Mouse (Mus musculus) left cerebral cortex, adult 8-10 months (tissue): Measurements from ENCODE around the gene Mta3. TPM values are rescaled to one million over a fixed set of nuclear protein-coding genes. Genes with fewer than 3 reads are reported as not detected.
"Not testable (repeated sequence)": the region's sequence is repeated elsewhere in the genome, so short reads cannot be mapped to it uniquely, and the experiment has no call there.

Source experiments
- DNase-seq, 2 experiments: peaks; one replicate each; pipeline ENCODE4 v3.0.0; 2022; ENCODE audit warnings: low spot score in 2 of 2
- total RNA-seq, 4 experiments: library from RNA; stranded (reverse); gene quantifications; 2 replicates each; pipeline ENCODE4 v1.2.4; 2022

Gene Mta3
- total RNA-seq, 4 experiments from 2014 or later, result 89.8 to 96.1 (median 92.0) TPM

- no peak for DNase-seq
These were observed 142.5 kb downstream of the Mta3 start for GRCm38 (mm10) chr17:83848482-83848881.

DNA sequence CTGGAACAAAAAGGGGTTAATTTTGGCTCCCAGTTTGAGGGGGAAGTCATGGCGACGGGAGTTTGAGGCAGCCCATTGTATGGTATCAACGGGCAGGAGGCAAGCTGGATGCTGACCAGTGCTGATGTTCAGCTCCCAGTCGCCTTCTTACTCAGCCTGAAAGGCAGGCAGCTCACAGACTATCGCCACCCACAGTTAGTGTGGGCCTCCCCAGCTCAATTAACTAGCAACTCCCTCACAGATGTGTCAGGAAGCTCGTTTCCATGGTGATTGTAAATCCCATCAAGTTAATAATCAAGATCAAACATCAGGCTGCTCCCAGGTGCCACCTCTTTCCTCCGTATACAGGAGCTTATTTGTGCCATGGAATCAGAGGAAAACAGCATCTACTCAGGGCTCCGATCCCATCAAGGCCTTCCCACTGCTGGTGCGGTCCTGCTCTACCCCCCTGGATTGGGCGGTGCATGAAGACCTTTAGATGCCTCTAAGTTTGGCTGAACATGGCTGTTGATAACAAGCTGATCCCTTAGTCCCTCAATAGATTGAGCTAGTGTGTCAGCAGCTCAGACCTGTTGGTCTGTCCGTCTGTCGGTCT is 143.2 kb downstream of the Mta3 start:
- no peak for DNase-seq

- no peak for DNase-seq
These were observed 143.8 kb downstream of the Mta3 start for GRCm38 (mm10) chr17:83849717-83850116.

GRCm38 (mm10) chr17:83850458-83850857 is 144.5 kb downstream of the Mta3 start:
- peak; percentile 63 to 98 for DNase-seq

DNA sequence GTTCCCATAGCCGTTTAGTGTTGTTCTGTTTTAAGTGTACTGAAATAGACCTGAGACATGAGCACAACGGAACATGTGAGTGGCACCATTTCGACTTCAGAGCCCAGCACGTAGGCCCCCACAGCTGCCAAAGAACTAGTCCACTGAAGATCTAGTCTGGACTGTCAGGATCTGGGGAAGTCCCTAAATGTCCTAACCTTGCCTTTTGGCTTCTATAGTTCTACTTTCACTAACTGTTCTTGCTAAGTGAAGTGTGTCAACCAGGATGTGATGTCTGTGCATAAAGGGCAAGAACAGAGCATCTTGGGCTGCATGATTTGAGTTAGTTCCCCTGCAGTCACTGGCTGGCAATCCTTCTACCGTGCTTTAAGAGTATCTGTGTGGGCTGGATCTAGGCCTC is 144.9 kb downstream of the Mta3 start:
- no peak for DNase-seq

GRCm38 (mm10) chr17:83853831-83854230 is 147.9 kb downstream of the Mta3 start:
- no peak for DNase-seq

GRCm38 (mm10) chr17:83854284-83854918 is 148.4 kb downstream of the Mta3 start:
- peak in 1 of 2 experiments; percentile 69 for DNase-seq

DNA sequence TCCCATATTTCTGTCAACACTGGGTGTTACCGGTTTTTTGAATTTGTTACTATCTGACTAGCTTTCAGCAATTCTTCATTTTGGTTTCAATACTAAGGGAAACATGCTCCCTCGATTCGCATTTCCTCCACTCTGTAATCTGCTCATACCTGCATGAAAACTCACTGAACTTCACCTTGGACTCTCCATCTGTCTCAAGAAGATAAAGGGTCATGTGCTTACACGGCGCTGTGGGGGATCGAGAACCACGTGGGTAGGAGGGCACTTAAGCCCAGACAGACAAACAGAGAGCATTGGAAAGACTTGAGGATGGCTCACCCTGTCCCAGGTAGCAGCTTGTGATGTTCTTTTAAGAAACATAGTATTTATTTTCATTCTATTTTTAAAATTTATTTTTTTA is 152.4 kb downstream of the Mta3 start:
- no peak for DNase-seq

DNA sequence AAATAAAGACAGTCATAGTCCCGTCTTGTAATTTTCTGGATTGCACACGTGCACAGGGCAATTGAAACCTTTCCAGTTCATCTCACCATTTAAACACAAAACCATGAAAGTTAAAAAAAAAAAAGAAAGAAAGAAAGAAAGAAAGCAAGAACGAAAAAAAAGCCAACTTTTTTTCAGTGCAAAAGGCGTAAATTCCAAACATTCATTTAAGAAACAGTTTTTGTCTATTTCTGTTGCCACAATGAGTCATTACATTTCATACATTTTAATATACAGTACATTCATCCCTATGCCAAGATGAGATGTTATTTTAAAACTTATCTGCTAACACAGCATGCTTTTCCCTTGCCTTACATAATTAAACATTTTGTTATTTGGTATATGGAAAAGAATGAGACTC is 153.7 kb downstream of the Mta3 start:
- no peak for DNase-seq

DNA sequence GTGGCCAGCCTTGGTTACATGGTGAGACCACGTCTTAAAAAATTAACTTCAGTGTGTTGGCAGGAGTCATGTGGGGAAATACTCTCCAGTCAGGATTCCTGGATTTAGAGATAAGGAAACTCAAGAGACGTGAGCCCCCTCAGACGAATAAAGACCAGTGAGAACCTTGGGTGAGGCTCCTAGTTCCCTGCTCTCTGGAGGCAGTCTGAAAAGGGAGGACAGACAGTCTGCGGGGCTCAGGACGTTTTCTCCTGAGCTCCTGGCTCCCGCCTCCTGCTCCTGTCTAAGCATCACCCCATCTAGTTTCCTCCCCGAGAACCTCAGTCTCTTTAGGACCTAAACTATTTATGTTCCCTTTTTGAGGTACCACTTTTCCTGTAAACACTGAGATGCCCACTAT is 154.3 kb downstream of the Mta3 start:
- DNase-seq, result no peak

DNA sequence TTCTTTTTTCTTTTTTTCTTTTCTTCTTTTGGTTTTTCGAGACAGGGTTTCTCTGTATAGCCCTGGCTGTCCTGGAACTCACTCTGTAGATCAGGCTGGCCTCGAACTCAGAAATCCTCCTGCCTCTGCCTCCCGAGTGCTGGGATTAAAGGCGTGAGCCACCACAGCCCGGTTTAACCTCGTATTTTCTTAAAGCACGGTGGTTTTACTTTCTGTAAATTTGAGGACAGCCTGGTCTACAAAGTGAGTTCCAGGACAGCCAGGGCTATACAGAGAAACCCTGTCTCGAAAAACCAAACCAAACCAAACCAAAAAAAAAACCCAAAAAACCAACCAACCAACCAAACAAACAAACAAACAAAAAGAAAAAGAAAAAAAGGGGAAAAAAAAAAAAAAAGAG is 155.0 kb downstream of the Mta3 start:
- not testable (repeated sequence) for DNase-seq

GRCm38 (mm10) chr17:83861444-83862133 is 155.6 kb downstream of the Mta3 start:
- peak; percentile 91 to 100 for DNase-seq

- DNase-seq, result peak in 1 of 2 experiments; percentile 62
These were observed 156.3 kb downstream of the Mta3 start for GRCm38 (mm10) chr17:83862134-83862881.

DNA sequence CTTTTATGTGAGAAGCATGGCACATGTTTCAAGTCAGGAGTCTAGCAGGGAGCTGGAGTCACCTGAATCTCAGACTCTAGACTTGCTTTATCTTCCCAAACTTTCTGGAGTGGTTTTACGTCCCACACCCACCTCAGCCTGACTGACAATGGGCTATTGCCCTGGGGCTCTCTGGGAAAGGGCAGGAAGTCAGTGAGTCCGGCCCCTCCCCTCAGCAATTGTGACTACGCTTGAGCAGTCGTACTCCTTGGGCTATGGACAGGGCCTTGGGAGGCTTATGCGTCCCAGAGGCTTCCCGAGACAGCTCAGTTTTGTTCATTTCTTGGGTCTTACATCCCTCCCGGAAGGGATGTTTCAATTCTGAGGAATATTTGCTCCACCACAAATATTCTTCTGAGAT is 159.4 kb downstream of the Mta3 start:
- no peak for DNase-seq

GRCm38 (mm10) chr17:83866582-83866981 is 160.6 kb downstream of the Mta3 start:
- DNase-seq, result no peak

DNA sequence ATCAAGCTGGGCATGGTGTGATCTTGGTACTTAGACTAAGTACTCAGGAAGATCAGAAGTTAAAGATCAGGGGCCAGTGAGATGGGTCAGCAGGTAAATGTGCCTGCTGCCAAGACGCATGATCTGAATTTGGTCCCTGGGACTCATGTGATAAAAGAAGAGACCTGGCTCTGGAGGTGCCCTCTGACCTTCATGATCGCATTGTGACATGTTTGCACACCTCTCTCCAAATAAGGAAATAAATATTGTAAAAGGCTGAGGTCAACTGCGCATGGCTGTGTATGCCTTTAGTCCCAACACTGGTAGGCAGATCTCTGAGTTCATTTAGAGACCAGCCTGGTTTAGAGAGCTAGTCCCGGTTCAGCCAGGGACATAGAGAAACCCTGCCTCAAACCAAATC is 164.4 kb downstream of the Mta3 start:
- no peak for DNase-seq

Other genes with a start within 250 kb of the Mta3 start
- 100 to 1,000 TPM; 186 to 197 (median 193) TPM for gene Cox7a2l, start 188.8 kb upstream of the Mta3 start, total RNA-seq
- gene Kcng3, start 74.3 kb upstream of the Mta3 start, total RNA-seq, result 10 to 100 TPM; 11.2 to 13.0 (median 11.9) TPM
- under 1 TPM in 3 of 4 experiments, not detected in 1; 0.72 to 0.84 (median 0.78) TPM for gene Haao, start 141.8 kb downstream of the Mta3 start, total RNA-seq